In genomic region chr5:103242430-103242829, GRCm38 (mm10) we compare ENCODE assay signal across 29 mouse cellular contexts. TPM values are rescaled to one million over a fixed set of nuclear protein-coding genes. Genes with fewer than 3 reads are reported as not detected.
"Had no signal": no experiment of that assay in that cellular context is flagged by ENCODE, and none has a peak within 500 bp of the region (broad histone marks: within the 10 kb centered on the region; RNA-seq: fewer than 3 reads in every experiment).

No protein-coding gene starts in this region.

- H3K9ac ChIP-seq: embryonic facial prominence, embryonic 12.5 days; embryonic facial prominence, embryonic 13.5 days; embryonic facial prominence, embryonic 15.5 days; forebrain, embryonic 12.5 days; forebrain, embryonic 13.5 days; forebrain, embryonic 15.5 days; forebrain, postnatal 0 days had no signal

- H3K27ac ChIP-seq: embryonic facial prominence, embryonic 10.5 days; embryonic facial prominence, embryonic 12.5 days; embryonic facial prominence, embryonic 13.5 days; embryonic facial prominence, embryonic 15.5 days; forebrain, embryonic 10.5 days; forebrain, embryonic 12.5 days; forebrain, embryonic 13.5 days; forebrain, embryonic 15.5 days; gastrocnemius, adult 2 months; heart, adult 2 months had no signal

- H3K9me3 ChIP-seq: embryonic facial prominence, embryonic 12.5 days; embryonic facial prominence, embryonic 13.5 days; embryonic facial prominence, embryonic 15.5 days; forebrain, embryonic 12.5 days; forebrain, embryonic 15.5 days had no signal

- H3K4me1 ChIP-seq: embryonic facial prominence, embryonic 10.5 days; embryonic facial prominence, embryonic 12.5 days; embryonic facial prominence, embryonic 13.5 days; embryonic facial prominence, embryonic 15.5 days; forebrain, embryonic 10.5 days; forebrain, embryonic 12.5 days; forebrain, embryonic 13.5 days; forebrain, embryonic 15.5 days had no signal

- H3K4me3 ChIP-seq: embryonic facial prominence, embryonic 10.5 days; embryonic facial prominence, embryonic 12.5 days; embryonic facial prominence, embryonic 13.5 days; embryonic facial prominence, embryonic 15.5 days; erythroblast, embryonic 14.5 days; forebrain, embryonic 10.5 days; forebrain, embryonic 12.5 days; forebrain, embryonic 13.5 days; forebrain, embryonic 15.5 days; gastrocnemius, adult 2 months; heart, adult 2 months had no signal

- H3K27me3 ChIP-seq: embryonic facial prominence, embryonic 12.5 days; embryonic facial prominence, embryonic 13.5 days; embryonic facial prominence, embryonic 15.5 days; forebrain, embryonic 12.5 days; forebrain, embryonic 13.5 days; forebrain, embryonic 15.5 days had no signal

- ATAC-seq: forebrain, embryonic 13.5 days; forebrain, embryonic 14.5 days; forebrain, embryonic 15.5 days; forebrain, embryonic 16.5 days; forebrain, postnatal 0 days had no signal

- H3K4me2 ChIP-seq: embryonic facial prominence, embryonic 12.5 days; embryonic facial prominence, embryonic 13.5 days; embryonic facial prominence, embryonic 15.5 days; forebrain, embryonic 12.5 days; forebrain, embryonic 13.5 days; forebrain, embryonic 15.5 days had no signal

- DNase-seq: cerebellum, adult 8-10 months; cerebellum, adult 9-10 months; cerebellum, adult 9-11 months; cerebellum, postnatal 10 days; cerebellum, postnatal 14 days; cerebellum, postnatal 25 days; cerebellum, postnatal 36 days; embryo, embryonic 11 days; forebrain, postnatal 0 days; gastrocnemius, adult 2 months; gastrocnemius, postnatal 10 days; gastrocnemius, postnatal 14 days; gastrocnemius, postnatal 25 days; heart, adult 11 months; heart, adult 18-20 months; heart, adult 2 months had no signal

- H3K36me3 ChIP-seq: embryonic facial prominence, embryonic 10.5 days; embryonic facial prominence, embryonic 12.5 days; embryonic facial prominence, embryonic 13.5 days; embryonic facial prominence, embryonic 15.5 days; forebrain, embryonic 10.5 days; forebrain, embryonic 12.5 days; forebrain, embryonic 15.5 days had no signal

RNA-seq across cellular contexts. Expression of gene Mapk10, which starts 31.3 kb away (rescaled TPM):
- total RNA-seq: common myeloid progenitor, adult 5-6 weeks; granulocyte monocyte progenitor cell, adult 5-6 weeks had no signal
- polyA plus RNA-seq: erythroblast, embryonic 14.5 days had no signal
